Mouse (Mus musculus): ENCODE results near the gene Igsf3.

The Igsf3 gene

GRCm38 (mm10) chr3:101460618-101461017 is 83.7 kb downstream of the Igsf3 start:
- no peak for DNase-seq

GRCm38 (mm10) chr3:101461046-101461445 is 84.2 kb downstream of the Igsf3 start:
- no peak for DNase-seq

- no peak for DNase-seq
Measured at GRCm38 (mm10) chr3:101461816-101462215, 84.9 kb downstream of the Igsf3 start.

- peak; percentile 82 for DNase-seq
Measured at GRCm38 (mm10) chr3:101462294-101462693, 85.4 kb downstream of the Igsf3 start.

DNA sequence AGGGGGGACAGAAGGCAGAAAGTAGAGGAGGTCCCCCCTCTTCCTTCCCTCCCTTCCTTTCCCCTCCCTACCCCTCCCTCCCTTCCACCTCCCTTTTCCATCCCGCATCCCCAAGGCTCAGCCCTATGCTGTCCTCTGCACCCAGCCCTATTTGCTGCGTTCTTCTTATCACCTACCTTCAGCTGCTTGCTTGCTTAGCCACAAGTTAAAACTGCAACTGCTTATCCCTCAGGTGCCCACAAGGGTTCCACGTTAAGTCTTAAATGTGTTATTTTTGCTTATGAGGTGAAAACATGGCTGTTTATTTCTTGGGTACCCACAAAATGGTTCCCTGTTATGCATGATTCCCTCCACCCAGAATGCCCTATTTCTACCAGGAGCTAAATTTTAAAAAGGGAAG is 86.6 kb downstream of the Igsf3 start:
- no peak for DNase-seq

GRCm38 (mm10) chr3:101469675-101470074 is 92.8 kb downstream of the Igsf3 start:
- DNase-seq = no peak

- no peak for DNase-seq
Measured at GRCm38 (mm10) chr3:101471881-101472280, 95.0 kb downstream of the Igsf3 start.

- no peak for DNase-seq
Measured at GRCm38 (mm10) chr3:101481951-101482350, 105.1 kb downstream of the Igsf3 start.

DNA sequence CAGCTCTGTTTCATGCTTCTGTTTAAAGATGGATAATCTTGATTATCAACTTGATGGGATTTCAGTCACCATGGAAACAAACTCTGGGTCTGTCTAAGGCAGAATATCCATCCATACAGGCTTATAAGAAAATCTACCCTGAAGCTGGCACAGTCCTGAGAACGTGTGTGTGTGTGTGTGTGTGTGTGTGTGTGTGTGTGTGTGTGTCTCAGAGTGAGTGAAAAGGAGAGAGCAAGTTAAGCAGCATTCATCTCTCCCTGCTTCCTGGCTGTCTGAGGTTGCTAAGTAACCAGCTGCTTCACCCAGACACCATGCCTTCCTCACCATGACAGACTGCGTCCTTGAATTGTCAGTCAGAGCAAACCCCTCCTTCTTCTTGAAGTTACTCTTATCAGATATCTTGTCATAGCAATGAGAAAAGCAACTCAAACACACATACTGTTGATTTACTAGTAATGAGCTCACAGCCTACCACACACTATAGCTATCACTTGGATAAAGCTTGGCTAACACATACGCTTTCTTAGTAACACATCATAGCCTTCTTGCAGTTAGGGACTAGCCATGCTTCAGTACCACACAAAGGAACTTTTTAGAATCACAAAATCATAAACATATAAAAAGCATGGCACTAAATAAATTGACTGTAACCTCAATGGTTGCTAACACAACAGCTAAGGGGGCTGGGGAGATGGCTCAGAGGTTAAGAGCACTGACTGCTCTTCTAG is 106.5 kb downstream of the Igsf3 start:
- DNase-seq = no peak

- DNase-seq = no peak
Measured at GRCm38 (mm10) chr3:101486054-101486765, 109.3 kb downstream of the Igsf3 start.

GRCm38 (mm10) chr3:101487436-101487835 is 110.6 kb downstream of the Igsf3 start:
- DNase-seq = no peak

DNA sequence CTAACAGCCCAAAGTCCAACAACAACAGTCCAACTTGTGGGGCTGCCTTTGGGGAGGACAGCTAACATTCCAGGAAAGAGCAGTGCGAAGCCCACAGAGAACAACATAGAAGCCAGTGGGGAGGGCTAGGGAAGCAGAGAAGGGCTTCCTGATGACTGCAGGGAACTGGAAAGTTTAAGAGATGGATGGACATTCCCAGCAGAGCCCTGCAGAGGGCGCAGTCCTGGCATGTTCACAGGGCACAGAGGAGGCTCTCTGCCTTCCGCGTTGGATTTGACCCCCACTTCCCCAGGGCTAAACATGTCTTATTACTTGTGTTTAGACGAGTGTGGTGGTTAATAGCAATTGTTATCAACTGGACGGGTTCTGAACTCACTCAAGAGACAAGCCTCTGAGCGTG is 111.3 kb downstream of the Igsf3 start:
- no peak for DNase-seq

DNA sequence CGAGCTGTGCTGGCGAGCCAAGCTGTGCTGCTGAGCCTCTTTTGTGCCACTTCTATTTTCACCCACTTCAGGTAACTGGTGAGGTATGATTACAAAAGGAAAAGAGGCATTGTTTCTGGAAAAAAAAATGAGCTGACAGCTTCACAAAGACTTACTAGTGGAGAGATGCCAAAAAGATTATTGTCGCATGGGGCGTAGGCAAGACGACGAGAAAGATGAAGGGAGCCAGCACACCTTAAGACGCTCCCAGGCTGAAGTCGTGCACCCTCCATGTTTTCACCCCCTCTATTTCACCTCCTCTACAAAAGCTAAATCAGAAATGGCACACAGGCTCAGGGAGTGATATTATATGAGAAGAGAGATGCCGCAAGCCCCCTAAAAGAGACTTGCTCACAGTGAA is 113.6 kb downstream of the Igsf3 start:
- no peak for DNase-seq

- peak; percentile 27 for DNase-seq
Measured at GRCm38 (mm10) chr3:101492908-101493307, 116.0 kb downstream of the Igsf3 start.

DNA sequence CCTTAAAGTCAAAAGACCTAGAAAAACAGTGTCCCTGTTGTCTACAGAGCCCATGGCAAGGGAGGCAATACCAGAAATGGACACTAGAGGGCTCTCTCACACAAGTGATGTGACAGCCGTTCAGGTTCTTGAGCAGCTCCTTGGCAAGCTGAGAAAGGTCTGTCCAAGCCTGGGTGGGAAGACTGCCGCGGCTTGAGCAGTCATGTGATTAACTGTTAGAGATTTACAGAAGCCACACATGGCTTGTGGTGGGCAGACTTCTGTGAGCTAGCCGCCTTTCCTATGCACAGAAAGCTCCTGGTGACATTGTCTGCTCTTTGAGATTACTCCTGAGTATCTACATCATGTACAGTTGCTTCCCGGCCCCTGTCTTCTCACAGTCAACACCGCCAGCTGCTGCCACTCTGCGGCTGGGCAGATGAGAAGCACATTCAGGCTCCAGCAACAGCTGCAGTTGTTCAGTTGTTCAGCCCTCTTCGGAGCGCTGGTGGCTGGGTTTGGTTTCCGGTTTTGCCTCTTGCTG is 117.1 kb downstream of the Igsf3 start:
- peak; percentile 97 for DNase-seq

DNA sequence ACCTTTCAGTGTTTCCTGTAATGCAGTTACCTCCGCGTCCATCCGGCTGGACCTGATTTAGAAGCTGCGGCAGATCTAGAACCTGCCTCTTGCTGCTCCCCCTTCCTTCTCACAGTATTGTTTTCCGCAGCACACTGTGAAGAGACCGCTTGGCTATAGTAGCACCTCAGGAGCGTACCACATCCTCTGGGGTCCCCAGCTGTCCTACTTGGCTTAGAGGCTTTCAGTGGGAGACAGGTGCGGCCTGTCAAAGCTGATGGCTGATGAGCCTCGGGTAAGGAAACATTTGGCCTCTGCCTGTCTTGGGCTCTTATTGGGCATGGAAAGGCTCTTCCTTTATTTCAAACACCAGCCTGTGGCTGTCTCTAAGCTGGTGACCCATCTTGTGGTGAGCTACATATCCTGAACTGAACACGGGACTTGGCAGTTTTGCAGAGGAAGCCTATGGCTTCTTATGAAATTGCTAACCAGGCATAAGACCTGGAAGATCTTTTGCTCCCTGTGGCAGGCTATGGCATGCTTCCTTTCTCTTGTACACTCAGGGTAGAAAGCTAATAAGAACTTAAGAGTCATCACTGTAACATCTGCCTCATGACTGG is 120.6 kb downstream of the Igsf3 start:
- DNase-seq = peak; percentile 64

GRCm38 (mm10) chr3:101499906-101500305 is 123.0 kb downstream of the Igsf3 start:
- DNase-seq = no peak

DNA sequence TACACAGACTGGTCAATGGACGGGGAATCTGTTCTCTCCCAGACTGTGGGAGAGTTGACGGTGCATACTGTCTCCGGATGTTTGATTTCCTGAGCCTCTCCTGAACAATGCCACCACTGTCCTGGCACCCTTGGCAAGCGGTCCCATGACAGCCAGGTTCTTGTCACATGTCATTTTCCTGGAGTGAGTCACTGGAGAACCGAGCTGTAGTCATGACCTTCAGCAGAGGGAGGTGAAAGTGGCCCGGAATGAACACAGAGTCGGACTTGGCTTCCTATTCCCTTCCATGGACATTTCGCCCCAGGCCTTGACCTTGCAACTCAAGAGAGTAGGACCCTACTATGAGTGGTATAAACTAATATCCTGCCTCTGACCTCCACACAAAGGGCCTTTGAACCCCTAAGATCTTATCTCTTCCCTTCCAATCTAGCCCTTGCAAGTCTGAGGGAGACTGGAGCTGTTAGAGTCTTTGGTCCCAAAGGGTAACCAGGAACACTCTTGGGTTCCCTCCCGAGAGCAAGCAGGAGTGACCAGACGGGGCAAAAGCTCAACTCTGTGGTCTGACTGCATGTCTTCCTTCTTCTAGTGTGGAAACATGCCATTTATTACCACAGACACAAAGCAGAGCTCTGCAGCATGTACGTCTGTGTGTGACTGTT is 123.6 kb downstream of the Igsf3 start:
- no peak for DNase-seq

- DNase-seq = no peak
Measured at GRCm38 (mm10) chr3:101501611-101502010, 124.7 kb downstream of the Igsf3 start.

DNA sequence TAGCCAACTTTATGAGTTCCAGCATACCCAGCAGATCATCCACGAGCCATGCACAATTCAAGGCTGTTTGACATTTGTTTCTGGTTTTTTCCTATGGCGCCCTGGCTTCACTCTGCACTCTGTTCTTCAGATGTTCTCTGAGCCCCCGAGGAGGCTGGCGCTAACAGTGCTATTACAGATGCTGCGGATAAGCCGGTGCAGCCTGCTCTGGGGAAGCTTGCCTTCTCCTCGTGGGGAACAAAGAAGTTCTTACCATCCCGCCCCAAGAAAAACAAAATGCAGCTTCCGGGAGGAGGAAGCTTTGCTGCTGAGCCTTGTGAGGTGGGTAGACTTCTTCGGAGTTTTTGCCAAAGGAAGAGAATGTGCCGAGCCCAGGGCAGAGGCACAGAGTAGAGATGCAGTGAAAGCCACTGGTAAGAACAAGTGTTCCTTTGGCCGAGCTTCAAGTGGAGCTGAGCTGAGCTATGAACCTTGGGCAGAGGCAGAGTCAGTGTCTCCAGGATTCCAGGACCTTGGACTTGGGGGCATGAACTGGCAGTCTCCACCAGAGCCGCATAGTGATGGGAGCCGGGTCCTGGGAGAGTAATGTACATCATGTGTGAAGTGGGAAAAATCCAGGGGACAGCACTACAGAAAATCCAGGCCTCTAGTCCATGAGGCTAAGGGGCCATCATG is 125.3 kb downstream of the Igsf3 start:
- peak; percentile 58 for DNase-seq

GRCm38 (mm10) chr3:101506179-101506578 is 129.3 kb downstream of the Igsf3 start:
- DNase-seq = peak; percentile 80

DNA sequence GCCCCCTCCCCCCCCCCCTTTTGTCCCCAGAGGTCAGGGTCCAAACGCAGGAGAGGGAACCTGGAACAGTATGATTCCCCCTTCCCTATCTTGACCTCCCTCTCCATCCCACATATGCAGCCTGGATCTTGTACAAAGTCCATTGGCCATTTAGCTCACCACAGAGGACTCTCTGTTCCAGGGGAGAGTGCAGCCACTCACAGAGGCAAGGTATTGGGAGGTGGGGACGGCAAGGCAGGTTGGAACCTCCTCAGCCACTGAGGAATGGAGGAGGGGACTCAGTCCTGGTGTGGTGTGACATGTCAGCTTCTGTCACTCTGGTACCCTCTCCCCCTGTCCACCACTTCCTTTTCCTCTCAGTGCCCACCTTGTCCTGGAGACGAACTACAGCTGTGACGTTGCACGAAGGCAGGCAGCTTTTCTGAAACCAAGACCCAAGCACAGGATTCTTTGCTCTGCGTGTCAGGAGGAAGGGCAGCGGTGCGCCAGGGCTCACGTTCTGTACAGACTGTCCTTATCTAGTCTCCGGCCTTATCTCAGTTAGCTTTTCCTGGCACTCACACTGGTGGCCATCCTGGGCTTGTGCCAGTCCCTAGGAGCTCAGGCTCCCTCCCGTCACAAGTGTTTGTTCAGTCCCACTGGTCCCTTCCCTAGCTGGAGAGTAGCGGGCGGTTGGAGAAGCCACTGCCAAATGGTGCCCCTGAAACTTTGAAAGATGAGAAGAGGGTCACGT is 130.3 kb downstream of the Igsf3 start:
- no peak for DNase-seq

Data from thymus, postnatal 25 days (tissue).